ENCODE assay signal across 8 mouse cellular contexts in genomic region chr11:78023607-78024006, GRCm38 (mm10). TPM values are rescaled to one million over a fixed set of nuclear protein-coding genes. Genes with fewer than 3 reads are reported as not detected.
DNase-seq lines count a peak whose midpoint lies in the region; ATAC-seq lines count a peak whose summit lies in the region.

No protein-coding gene starts in this region.

- DNase-seq in hindbrain, embryonic 10.5 days (ENCODE audit: low spot score): peak; percentile 21
- peak; percentile 78 for DNase-seq in testis, postnatal 10 days (ENCODE audit: low spot score)
- DNase-seq in testis, postnatal 14 days (ENCODE audit: low spot score): no peak
- DNase-seq in embryo, embryonic 10.5 days (ENCODE audit: low spot score): peak; percentile 59
- DNase-seq in retina, postnatal 7 days (ENCODE audit: low read depth, low spot score): peak; percentile 19
- no peak for DNase-seq in heart, adult 8-10 months (ENCODE audit: low spot score)
- DNase-seq in layer of hippocampus, postnatal 25 days (ENCODE audit: extremely low spot score in 1 of 2, low spot score in 1 of 2): no peak

- H3K36me3 ChIP-seq in hindbrain, embryonic 10.5 days: peaks cover 95% of the 10 kb centered on the region
- peaks cover 85% of the 10 kb centered on the region for H3K36me3 ChIP-seq in hindbrain, embryonic 12.5 days

- H3K4me1 ChIP-seq in hindbrain, embryonic 10.5 days (replicated peaks): no peaks in the 10 kb centered on the region
- no peaks in the 10 kb centered on the region for H3K4me1 ChIP-seq in hindbrain, embryonic 12.5 days

- H3K27me3 ChIP-seq in hindbrain, embryonic 10.5 days (ENCODE audit: insufficient read depth, poor library complexity, severe bottlenecking): no peaks in the 10 kb centered on the region
- no peaks in the 10 kb centered on the region for H3K27me3 ChIP-seq in hindbrain, embryonic 12.5 days

- H3K4me3 ChIP-seq in hindbrain, embryonic 10.5 days: no peak overlapping the region
- no peak overlapping the region for H3K4me3 ChIP-seq in hindbrain, embryonic 12.5 days

- H3K4me2 ChIP-seq in hindbrain, embryonic 12.5 days (replicated peaks): no peak overlapping the region

- no peak for ATAC-seq in hindbrain, embryonic 12.5 days (ENCODE audit: low FRiP score)

- no peak overlapping the region for H3K9ac ChIP-seq in hindbrain, embryonic 12.5 days

- 85% methylated on average over 8 of the region's 8 CpGs for WGBS in hindbrain, embryonic 10.5 days
- 87% methylated on average over 8 of the region's 8 CpGs for WGBS in hindbrain, embryonic 12.5 days

- H3K9me3 ChIP-seq in hindbrain, embryonic 10.5 days: no peaks in the 10 kb centered on the region
- no peaks in the 10 kb centered on the region for H3K9me3 ChIP-seq in hindbrain, embryonic 12.5 days (replicated peaks)

- no peak overlapping the region for H3K27ac ChIP-seq in hindbrain, embryonic 10.5 days
- H3K27ac ChIP-seq in hindbrain, embryonic 12.5 days: no peak overlapping the region

RNA-seq across cellular contexts. Expression of gene Dhrs13, which starts 8.5 kb away (rescaled TPM):
- 16.6 and 17.0 TPM in 2 replicates for polyA plus RNA-seq in hindbrain, embryonic 10.5 days (2016; fragmentation: Nextera tagmentation; extraction: Ambion mirVana)
- polyA plus RNA-seq in hindbrain, embryonic 12.5 days (2016; fragmentation: Nextera tagmentation; extraction: Ambion mirVana): 24.2 and 24.8 TPM in 2 replicates
- 1 to 10 TPM; 2.8 to 5.1 (median 4.2) TPM for total RNA-seq in heart, adult 8-10 months (2022)
- total RNA-seq in layer of hippocampus, postnatal 25 days (2021): 1 to 10 TPM; 6.9 to 7.4 TPM

RNA-seq across cellular contexts. Expression of gene Flot2, which starts 14.1 kb away (rescaled TPM):
- polyA plus RNA-seq in hindbrain, embryonic 10.5 days (2016; fragmentation: Nextera tagmentation; extraction: Ambion mirVana): 73.0 and 76.3 TPM in 2 replicates
- 65.2 and 73.2 TPM in 2 replicates for polyA plus RNA-seq in hindbrain, embryonic 12.5 days (2016; fragmentation: Nextera tagmentation; extraction: Ambion mirVana)
- total RNA-seq in heart, adult 8-10 months (2022): 10 to 100 TPM; 53.5 to 62.6 (median 56.4) TPM
- total RNA-seq in layer of hippocampus, postnatal 25 days (2021): 10 to 100 TPM; 74.4 to 81.6 TPM

RNA-seq across cellular contexts. Expression of gene Phf12, which starts 41.1 kb away (rescaled TPM):
- polyA plus RNA-seq in hindbrain, embryonic 10.5 days (2016; fragmentation: Nextera tagmentation; extraction: Ambion mirVana): 14.5 and 19.7 TPM in 2 replicates
- polyA plus RNA-seq in hindbrain, embryonic 12.5 days (2016; fragmentation: Nextera tagmentation; extraction: Ambion mirVana): 30.6 and 30.7 TPM in 2 replicates
- total RNA-seq in heart, adult 8-10 months (2022): 10 to 100 TPM; 24.8 to 27.5 (median 26.0) TPM
- total RNA-seq in layer of hippocampus, postnatal 25 days (2021): 10 to 100 TPM; 42.5 to 58.5 TPM

RNA-seq across cellular contexts. Expression of gene Eral1, which starts 56.6 kb away (rescaled TPM):
- polyA plus RNA-seq in hindbrain, embryonic 10.5 days (2016; fragmentation: Nextera tagmentation; extraction: Ambion mirVana): 40.6 and 41.4 TPM in 2 replicates
- 31.5 and 31.8 TPM in 2 replicates for polyA plus RNA-seq in hindbrain, embryonic 12.5 days (2016; fragmentation: Nextera tagmentation; extraction: Ambion mirVana)
- total RNA-seq in heart, adult 8-10 months (2022): 10 to 100 TPM; 25.9 to 31.5 (median 28.5) TPM
- 10 to 100 TPM; 18.6 to 21.1 TPM for total RNA-seq in layer of hippocampus, postnatal 25 days (2021)

Comparison
In these comparisons a context has a peak if more than half of its experiments do, and no peak if none do; other contexts are left out.
1. DNase-seq: peak in hindbrain, embryonic 10.5 days (single experiment), testis, postnatal 10 days (single experiment), embryo, embryonic 10.5 days (single experiment) and retina, postnatal 7 days (single experiment); none in testis, postnatal 14 days (single experiment), heart, adult 8-10 months (single experiment) and layer of hippocampus, postnatal 25 days (0 of 2).